Mouse (Mus musculus) limb, embryonic 13.5 days (tissue): ENCODE results near the gene Ccdc114. TPM values are rescaled to one million over a fixed set of nuclear protein-coding genes. Genes with fewer than 3 reads are reported as not detected.
"Not testable (repeated sequence)": the region's sequence is repeated elsewhere in the genome, so short reads cannot be mapped to it uniquely, and the experiment has no call there.

ENCODE experiments used
- ATAC-seq: fragments of 200-750 bp; cut with Nextera tagmentation; 2 replicates; pipeline ENCODE4 v1.8.0; 2017; ENCODE audit warnings: low read depth, moderate number of reproducible peaks, moderate TSS enrichment; ENCODE audit not compliant: low FRiP score
- H3K27ac ChIP-seq: fragments of 300-500 bp; sonication (generic); 2 replicates; pipeline ENCODE4 v1.5.1; 2015; ENCODE audit warnings: inconsistent platforms, mild to moderate bottlenecking, moderate library complexity
- H3K27me3 ChIP-seq: fragments of 300-500 bp; sonication (generic); 2 replicates; pipeline ENCODE4 v1.6.1; 2015; ENCODE audit warnings: mild to moderate bottlenecking, inconsistent platforms
- H3K36me3 ChIP-seq: fragments of 300-500 bp; sonication (generic); 2 replicates; pipeline ENCODE4 v1.6.1; 2015; ENCODE audit warnings: inconsistent platforms, mild to moderate bottlenecking, moderate library complexity
- H3K4me1 ChIP-seq: fragments of 300-500 bp; sonication (generic); 2 replicates; pipeline ENCODE4 v1.6.1; 2015; ENCODE audit warnings: inconsistent platforms
- H3K4me2 ChIP-seq: fragments of 300-500 bp; sonication (generic); replicated peaks from 2 replicates; pipeline ENCODE4 v1.6.1; 2015; ENCODE audit warnings: inconsistent platforms, mild to moderate bottlenecking, moderate library complexity
- H3K4me3 ChIP-seq: fragments of 300-500 bp; sonication (generic); 2 replicates; pipeline ENCODE4 v1.5.1; 2015; ENCODE audit warnings: moderate library complexity, mild to moderate bottlenecking, inconsistent platforms
- H3K9ac ChIP-seq: fragments of 300-500 bp; sonication (generic); 2 replicates; pipeline ENCODE4 v1.6.1; 2015; ENCODE audit warnings: mild to moderate bottlenecking, inconsistent platforms
- H3K9me3 ChIP-seq: fragments of 300-500 bp; sonication (generic); 2 replicates; pipeline ENCODE4 v1.6.1; 2016; ENCODE audit warnings: inconsistent platforms
- WGBS: fragments of 180-500 bp; shearing (Covaris S2); methylation state at CpG from one replicate; pipeline ENCODE4 v1.1.7; 2015; 5-methylcytosine and 5-hydroxymethylcytosine counted together
- polyA plus RNA-seq: library from polyadenylated mRNA; unstranded; fragments of >200 nt; fragmentation: Nextera tagmentation; extraction: Ambion mirVana; gene quantifications from 2 replicates; pipeline ENCODE4 v1.2.1, GENCODE M21; 2015

Ccdc114 gene
- polyA plus RNA-seq, 1 experiment from 2014 or later, result 4.8 TPM

- Histone ChIP-seq H3K4me2 (peak overlapping the region; percentile 75), H3K27ac (peak overlapping the region; percentile 94; the same call in 1 of the 2 replicates), H3K9ac (peak overlapping the region; percentile 75), H3K4me1 (peaks cover 65% of the 10 kb centered on the region), H3K4me3 (peak overlapping the region; percentile 54), H3K9me3 (0 out of 2 replicates have a peak, but pooled peaks cover under 1% of the 10 kb centered on the region), H3K27me3 (no peaks in the 10 kb centered on the region), H3K36me3 (peaks cover 9% of the 10 kb centered on the region)
- ATAC-seq, result no peak
- 73% methylated on average over 4 of the region's 4 CpGs for WGBS
Measured at GRCm38 (mm10) chr7:45919761-45920160, 4.1 kb upstream of the Ccdc114 start.

GRCm38 (mm10) chr7:45920583-45921241 lies 3.2 kb upstream of the Ccdc114 start:
- Histone ChIP-seq H3K27me3 (no peaks in the 10 kb centered on the region), H3K4me3 (peak overlapping the region; percentile 54), H3K4me1 (peaks cover 64% of the 10 kb centered on the region), H3K9me3 (peaks cover 8% of the 10 kb centered on the region; the same call in 1 of the 2 replicates), H3K9ac (peak overlapping the region; percentile 75), H3K27ac (peak overlapping the region; percentile 94), H3K4me2 (peak overlapping the region; percentile 75), H3K36me3 (peaks cover 9% of the 10 kb centered on the region)
- ATAC-seq, result no peak
- 37% methylated on average over 9 of the region's 9 CpGs for WGBS

GRCm38 (mm10) chr7:45921242-45921621 lies 2.6 kb upstream of the Ccdc114 start, which contains the start of gene Emp3:
TSS of gene Emp3 (minus strand) at chr7:45921404.
- Histone ChIP-seq H3K9me3 (peaks cover 8% of the 10 kb centered on the region; the same call in 1 of the 2 replicates), H3K27me3 (no peaks in the 10 kb centered on the region), H3K27ac (peak within 1 kb of the TSS; percentile 94), H3K9ac (peak within 1 kb of the TSS; percentile 75), H3K4me3 (peak within 1 kb of the TSS; percentile 54), H3K4me2 (peak within 1 kb of the TSS; percentile 75), H3K4me1 (peaks cover 59% of the 10 kb centered on the region), H3K36me3 (peaks cover 9% of the 10 kb centered on the region)
- WGBS, result 18% methylated on average over 9 of the region's 9 CpGs
- peak; percentile 18; the same call in 1 of the 2 replicates for ATAC-seq

GRCm38 (mm10) chr7:45921950-45922600 lies 1.8 kb upstream of the Ccdc114 start:
- ATAC-seq, result no peak
- H3K9ac ChIP-seq, result peak overlapping the region; percentile 46; the same call in 1 of the 2 replicates
- whole genome bisulfite sequencing, result 76% methylated on average over 12 of the region's 12 CpGs
- H3K4me2 ChIP-seq, result peak overlapping the region; percentile 75
- peak overlapping the region; percentile 94 for H3K27ac ChIP-seq
- H3K9me3 ChIP-seq, result peaks cover 8% of the 10 kb centered on the region; the same call in 1 of the 2 replicates
- peak overlapping the region; percentile 44; the same call in 1 of the 2 replicates for H3K4me3 ChIP-seq
- H3K36me3 ChIP-seq, result peaks cover 9% of the 10 kb centered on the region
- H3K4me1 ChIP-seq, result peaks cover 52% of the 10 kb centered on the region
- H3K27me3 ChIP-seq, result peaks cover 2% of the 10 kb centered on the region; the same call in 1 of the 2 replicates

GRCm38 (mm10) chr7:45922928-45923761 lies 727 bp upstream of the Ccdc114 start:
- under 1% methylated on average over 37 of the region's 37 CpGs for WGBS
- peak overlapping the region; percentile 44 for H3K4me3 ChIP-seq
- H3K27me3 ChIP-seq, result peaks cover 13% of the 10 kb centered on the region
- H3K9me3 ChIP-seq, result peaks cover 8% of the 10 kb centered on the region; the same call in 1 of the 2 replicates
- H3K27ac ChIP-seq, result peak overlapping the region; percentile 94
- H3K9ac ChIP-seq, result peak overlapping the region; percentile 53
- peaks cover 42% of the 10 kb centered on the region for H3K4me1 ChIP-seq
- ATAC-seq, result peak; percentile 84
- H3K36me3 ChIP-seq, result peaks cover 7% of the 10 kb centered on the region
- peak overlapping the region; percentile 64 for H3K4me2 ChIP-seq

- H3K9me3 ChIP-seq, result peaks cover 8% of the 10 kb centered on the region; the same call in 1 of the 2 replicates
- peak overlapping the region; percentile 8; the same call in 1 of the 2 replicates for H3K9ac ChIP-seq
- peak overlapping the region; percentile 44 for H3K4me3 ChIP-seq
- 13% methylated on average over 14 of the region's 14 CpGs for WGBS
- no peaks in the 10 kb centered on the region for H3K36me3 ChIP-seq
- H3K4me1 ChIP-seq, result peaks cover 35% of the 10 kb centered on the region
- peaks cover 22% of the 10 kb centered on the region for H3K27me3 ChIP-seq
- peak overlapping the region; percentile 94; the same call in 1 of the 2 replicates for H3K27ac ChIP-seq
- H3K4me2 ChIP-seq, result peak overlapping the region; percentile 64
- ATAC-seq, result no peak
Measured at GRCm38 (mm10) chr7:45924429-45924816, 551 bp downstream of the Ccdc114 start.

- Histone ChIP-seq H3K4me1 (no peaks in the 10 kb centered on the region), H3K27me3 (peaks cover 23% of the 10 kb centered on the region), H3K9ac (no peak overlapping the region), H3K27ac (no peak overlapping the region), H3K4me2 (peak overlapping the region; percentile 38), H3K9me3 (peaks cover 17% of the 10 kb centered on the region; the same call in 1 of the 2 replicates), H3K36me3 (no peaks in the 10 kb centered on the region), H3K4me3 (no peak overlapping the region)
- ATAC-seq, result no peak
- WGBS, result 14% methylated on average over 19 of the region's 23 CpGs
Measured at GRCm38 (mm10) chr7:45928626-45929295, 4.9 kb downstream of the Ccdc114 start.

GRCm38 (mm10) chr7:45929688-45930087 lies 5.8 kb downstream of the Ccdc114 start:
- Histone ChIP-seq H3K4me1 (no peaks in the 10 kb centered on the region), H3K9me3 (peaks cover 17% of the 10 kb centered on the region; the same call in 1 of the 2 replicates), H3K36me3 (no peaks in the 10 kb centered on the region), H3K27me3 (peaks cover 23% of the 10 kb centered on the region), H3K4me3 (no peak overlapping the region), H3K9ac (no peak overlapping the region), H3K27ac (no peak overlapping the region), H3K4me2 (no peak overlapping the region)
- ATAC-seq, result no peak
- 88% methylated on average over 1 of the region's 1 CpGs for WGBS

GRCm38 (mm10) chr7:45933766-45934165 lies 9.9 kb downstream of the Ccdc114 start:
- not testable (repeated sequence) for ATAC-seq, H3K27ac ChIP-seq, H3K4me1 ChIP-seq, H3K27me3 ChIP-seq, H3K4me2 ChIP-seq, H3K4me3 ChIP-seq, H3K9ac ChIP-seq, H3K9me3 ChIP-seq, H3K36me3 ChIP-seq
- 88% methylated on average over 12 of the region's 12 CpGs for WGBS

GRCm38 (mm10) chr7:45935114-45935513 lies 11.2 kb downstream of the Ccdc114 start:
- 23% methylated on average over 7 of the region's 7 CpGs for WGBS
- Histone ChIP-seq H3K9me3 (0 out of 2 replicates have a peak, but pooled peaks cover 9% of the 10 kb centered on the region), H3K9ac (no peak overlapping the region), H3K4me2 (no peak overlapping the region), H3K4me1 (no peaks in the 10 kb centered on the region), H3K4me3 (no peak overlapping the region), H3K27me3 (no peaks in the 10 kb centered on the region), H3K27ac (no peak overlapping the region), H3K36me3 (no peaks in the 10 kb centered on the region)
- ATAC-seq, result no peak

GRCm38 (mm10) chr7:45939836-45940235 lies 16.0 kb downstream of the Ccdc114 start:
- H3K9ac ChIP-seq, result no peak overlapping the region
- no peaks in the 10 kb centered on the region for H3K9me3 ChIP-seq
- 30% methylated on average over 2 of the region's 2 CpGs for WGBS
- H3K4me2 ChIP-seq, result no peak overlapping the region
- H3K36me3 ChIP-seq, result no peaks in the 10 kb centered on the region
- ATAC-seq, result no peak
- H3K4me1 ChIP-seq, result no peaks in the 10 kb centered on the region
- H3K27ac ChIP-seq, result no peak overlapping the region
- no peak overlapping the region for H3K4me3 ChIP-seq
- H3K27me3 ChIP-seq, result no peaks in the 10 kb centered on the region
